Mouse (Mus musculus): Measurements from ENCODE around the gene Flvcr2.

- TF ChIP-seq CTCF (IDR thresholded peaks at IDR 0.05; ENCODE audit: control insufficient read depth, insufficient read depth, insufficient read length), result no peak
- no peak for TF ChIP-seq MAX (IDR thresholded peaks at IDR 0.05)
- TF ChIP-seq MYOD1 (IDR thresholded peaks at IDR 0.05; ENCODE audit: control insufficient read depth, insufficient read length, low read depth), result no peak
- TF ChIP-seq MYOG (IDR thresholded peaks at IDR 0.05; ENCODE audit: control insufficient read depth, extremely low read depth, insufficient read length), result no peak
- no peak for TF ChIP-seq USF1 (IDR thresholded peaks at IDR 0.05; ENCODE audit: low read depth)
Observed at GRCm38 (mm10) chr12:85781606-85782005, 35.3 kb downstream of the Flvcr2 start.
